Mouse (Mus musculus): ENCODE results near the gene Olfr888. TPM values are rescaled to one million over a fixed set of nuclear protein-coding genes. Genes with fewer than 3 reads are reported as not detected.

Olfr888 gene
- not detected for polyA plus RNA-seq (2021)

DNA sequence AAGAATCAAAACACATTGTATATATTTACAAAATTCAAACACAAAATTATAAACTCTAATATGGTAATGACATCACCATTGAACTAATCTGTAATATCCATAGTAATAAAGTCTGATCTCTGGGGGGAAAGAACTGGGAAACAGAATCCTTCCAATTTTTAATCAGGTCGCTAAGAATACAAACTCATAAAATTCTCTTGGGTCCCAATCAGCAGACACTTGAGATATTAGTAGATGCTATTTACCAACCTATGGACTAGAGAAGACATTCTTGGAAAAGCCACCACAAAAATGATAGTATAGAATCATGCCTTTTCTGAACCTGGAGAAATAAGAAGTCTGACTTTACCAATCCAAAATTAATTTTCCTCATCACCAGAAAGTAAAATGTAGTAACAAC is at the start of gene Olfr888:
Gene Olfr888, plus strand, starts transcription at position 301 of the 400 bp plus-strand sequence.
- no peak for TF ChIP-seq CTCF (IDR thresholded peaks at IDR 0.05)
- H3K27me3 ChIP-seq, result no peaks in the 10 kb centered on the region
- no peak for ATAC-seq
- ChIA-PET CTCF (no interaction called here), POLR2A (no interaction called here)
- in situ Hi-C loops (cut with MboI; ENCODE audit: low pct_unique_long_range_greater_than_20kb), result no loop called here
- no peak for DNase-seq (ENCODE audit: low read depth, low spot score)

DNA sequence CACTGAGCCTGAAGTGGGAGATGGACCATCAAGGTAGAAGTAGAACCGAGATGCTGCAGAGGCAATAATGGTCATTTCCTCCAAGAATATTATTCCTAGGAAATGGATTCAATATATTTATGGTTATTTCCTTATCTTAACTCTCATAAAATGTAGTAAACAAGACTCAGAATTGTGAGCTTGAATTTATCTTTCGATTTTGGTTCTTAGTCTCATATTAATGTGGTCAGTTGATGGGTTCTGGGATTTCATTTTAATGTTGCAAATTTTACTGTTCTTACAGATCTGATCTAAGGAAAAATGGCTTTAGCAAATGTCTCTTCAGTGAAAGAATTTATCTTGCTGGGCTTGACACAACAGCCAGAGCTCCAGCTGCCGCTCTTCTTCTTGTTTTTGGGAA is 46.9 kb upstream of the Olfr888 start, which contains the start of gene Olfr885:
Gene Olfr885, plus strand, starts transcription at position 301 of the 400 bp plus-strand sequence.
- ChIA-PET POLR2A (no interaction called here), CTCF (no interaction called here)
- ATAC-seq, result no peak
- H3K27me3 ChIP-seq, result no peaks in the 10 kb centered on the region
- no peak for DNase-seq (ENCODE audit: low read depth, low spot score)
- in situ Hi-C loops (cut with MboI; ENCODE audit: low pct_unique_long_range_greater_than_20kb), result no loop called here
- no peak for TF ChIP-seq CTCF (IDR thresholded peaks at IDR 0.05)

GRCm38 (mm10) chr9:38083772-38084171 is 24.2 kb upstream of the Olfr888 start, which contains the start of gene Olfr887:
TSS of gene Olfr887 (plus strand) at chr9:38084072.
- ChIA-PET CTCF (no interaction called here), POLR2A (no interaction called here)
- in situ Hi-C loops (cut with MboI; ENCODE audit: low pct_unique_long_range_greater_than_20kb), result no loop called here
- H3K27me3 ChIP-seq, result no peaks in the 10 kb centered on the region
- DNase-seq (ENCODE audit: low read depth, low spot score) (no peak), ATAC-seq (no peak)
- TF ChIP-seq CTCF (IDR thresholded peaks at IDR 0.05), result no peak

DNA sequence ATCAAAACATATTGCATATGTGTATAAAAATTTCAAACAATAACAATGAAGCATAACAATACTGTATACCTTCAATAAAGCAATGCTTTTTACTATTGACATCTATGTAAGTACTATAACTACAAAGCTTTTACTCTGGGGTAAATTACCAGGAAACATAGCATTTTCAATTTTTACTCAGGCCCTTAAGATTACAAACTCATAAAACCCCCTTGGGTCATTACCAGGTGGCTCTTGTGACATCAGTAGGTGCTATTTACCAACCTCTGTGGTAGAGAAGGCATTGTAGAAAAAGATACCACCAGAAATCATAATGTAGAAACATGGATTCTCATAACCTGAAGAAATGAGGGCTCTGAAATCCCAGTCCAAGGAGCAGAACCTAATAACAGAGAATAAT is 7.0 kb downstream of the Olfr888 start, which contains the start of gene Olfr889:
Gene Olfr889, plus strand, starts transcription at position 301 of the 400 bp plus-strand sequence.
- TF ChIP-seq CTCF (IDR thresholded peaks at IDR 0.05), result no peak
- ChIA-PET CTCF (no interaction called here), POLR2A (no interaction called here)
- no peaks in the 10 kb centered on the region for H3K27me3 ChIP-seq
- ATAC-seq (no peak), DNase-seq (ENCODE audit: low read depth, low spot score) (no peak)
- in situ Hi-C loops (cut with MboI; ENCODE audit: low pct_unique_long_range_greater_than_20kb), result no loop called here

GRCm38 (mm10) chr9:38142217-38142616 is 34.3 kb downstream of the Olfr888 start, which contains the start of gene Olfr890:
TSS of gene Olfr890 (plus strand) at chr9:38142517.
- ATAC-seq (no peak), DNase-seq (ENCODE audit: low read depth, low spot score) (no peak)
- in situ Hi-C loops (cut with MboI; ENCODE audit: low pct_unique_long_range_greater_than_20kb), result no loop called here
- H3K27me3 ChIP-seq, result no peaks in the 10 kb centered on the region
- TF ChIP-seq CTCF (IDR thresholded peaks at IDR 0.05), result no peak
- ChIA-PET CTCF (no interaction called here), POLR2A (no interaction called here)

Other genes starting within 250 kb of the Olfr888 start
- gene Olfr145, start 211.4 kb upstream of the Olfr888 start, polyA plus RNA-seq (2021), result not detected
- not detected for gene Olfr878, start 190.3 kb upstream of the Olfr888 start, polyA plus RNA-seq (2021)
- gene Olfr881, start 116.3 kb upstream of the Olfr888 start, polyA plus RNA-seq (2021), result not detected
- gene Olfr883, start 82.3 kb upstream of the Olfr888 start, polyA plus RNA-seq (2021), result not detected
- not detected for gene Olfr884, start 61.6 kb upstream of the Olfr888 start, polyA plus RNA-seq (2021)
- gene Olfr885, start 46.8 kb upstream of the Olfr888 start, polyA plus RNA-seq (2021), result not detected
- gene Olfr887, start 24.1 kb upstream of the Olfr888 start, polyA plus RNA-seq (2021), result not detected
- 0.05 TPM for gene Olfr889, start 7.1 kb downstream of the Olfr888 start, polyA plus RNA-seq (2021)
- not detected for gene Olfr890, start 34.4 kb downstream of the Olfr888 start, polyA plus RNA-seq (2021)
- not detected for gene Olfr891, start 72.7 kb downstream of the Olfr888 start, polyA plus RNA-seq (2021)
- gene Olfr893, start 100.2 kb downstream of the Olfr888 start, polyA plus RNA-seq (2021), result not detected
- not detected for gene Olfr894, start 109.9 kb downstream of the Olfr888 start, polyA plus RNA-seq (2021)
- gene Olfr143, start 144.6 kb downstream of the Olfr888 start, polyA plus RNA-seq (2021), result not detected
- gene Olfr895, start 159.7 kb downstream of the Olfr888 start, polyA plus RNA-seq (2021), result not detected
- gene Olfr896-ps1, start 183.0 kb downstream of the Olfr888 start, polyA plus RNA-seq (2021), result not detected
- not detected for gene Olfr25, start 220.9 kb downstream of the Olfr888 start, polyA plus RNA-seq (2021)
- gene Olfr898, start 240.3 kb downstream of the Olfr888 start, polyA plus RNA-seq (2021), result not detected